Mouse (Mus musculus): Measurements from ENCODE around the gene Obsl1. TPM values are rescaled to one million over a fixed set of nuclear protein-coding genes. Genes with fewer than 3 reads are reported as not detected.

Gene Obsl1
- polyA plus RNA-seq, 1 experiment from 2014 or later, result 17.9 TPM

- H3K9ac ChIP-seq (ENCODE audit: low read length), result no peak overlapping the region
- H3K27me3 ChIP-seq (ENCODE audit: control insufficient read depth, insufficient read depth, low read length), result no peaks in the 10 kb centered on the region
- WGBS, result 50% methylated on average over 9 of the region's 9 CpGs
- ATAC-seq (ENCODE audit: low FRiP score, low TSS enrichment), result peak; percentile 28; the same call in 1 of the 2 replicates
- no peak overlapping the region for H3K4me2 ChIP-seq (replicated peaks; ENCODE audit: low read depth)
- TF ChIP-seq EP300 (optimal IDR thresholded peaks at IDR 0.05), result no peak
- no peak for TF ChIP-seq CTCF (IDR thresholded peaks at IDR 0.05; ENCODE audit: low read depth)
- no peak for DNase-seq (ENCODE audit: low spot score)
- no peak overlapping the region for H3K27ac ChIP-seq (replicated peaks)
- H3K36me3 ChIP-seq (ENCODE audit: control insufficient read depth, insufficient read depth, low read length), result peaks cover 13% of the 10 kb centered on the region; the same call in 1 of the 2 replicates
- H3K4me3 ChIP-seq (ENCODE audit: low read depth, low read length), result no peak overlapping the region
- no peaks in the 10 kb centered on the region for H3K4me1 ChIP-seq (replicated peaks; ENCODE audit: control insufficient read depth, insufficient read depth)
- no peaks in the 10 kb centered on the region for H3K9me3 ChIP-seq (ENCODE audit: control insufficient read depth, low read length)
These were observed 32.4 kb upstream of the Obsl1 start for GRCm38 (mm10) chr1:75538597-75539190.

- H3K4me2 ChIP-seq (replicated peaks; ENCODE audit: low read depth), result no peak overlapping the region
- 76% methylated on average over 2 of the region's 2 CpGs for WGBS
- no peaks in the 10 kb centered on the region for H3K4me1 ChIP-seq (replicated peaks; ENCODE audit: control insufficient read depth, insufficient read depth)
- no peak for DNase-seq (ENCODE audit: low spot score)
- H3K36me3 ChIP-seq (ENCODE audit: control insufficient read depth, insufficient read depth, low read length), result peaks cover 13% of the 10 kb centered on the region; the same call in 1 of the 2 replicates
- H3K27ac ChIP-seq (replicated peaks), result no peak overlapping the region
- no peak overlapping the region for H3K4me3 ChIP-seq (ENCODE audit: low read depth, low read length)
- TF ChIP-seq CTCF (IDR thresholded peaks at IDR 0.05; ENCODE audit: low read depth), result no peak
- no peak for TF ChIP-seq EP300 (optimal IDR thresholded peaks at IDR 0.05)
- no peak overlapping the region for H3K9ac ChIP-seq (ENCODE audit: low read length)
- no peaks in the 10 kb centered on the region for H3K9me3 ChIP-seq (ENCODE audit: control insufficient read depth, low read length)
- no peaks in the 10 kb centered on the region for H3K27me3 ChIP-seq (ENCODE audit: control insufficient read depth, insufficient read depth, low read length)
- ATAC-seq (ENCODE audit: low FRiP score, low TSS enrichment), result no peak
These were observed 31.3 kb upstream of the Obsl1 start for GRCm38 (mm10) chr1:75537587-75537986.

GRCm38 (mm10) chr1:75533325-75534252, 27.3 kb upstream of the Obsl1 start:
- Histone ChIP-seq H3K27me3 (ENCODE audit: control insufficient read depth, insufficient read depth, low read length) (no peaks in the 10 kb centered on the region), H3K9ac (ENCODE audit: low read length) (no peak overlapping the region), H3K36me3 (ENCODE audit: control insufficient read depth, insufficient read depth, low read length) (peaks cover 13% of the 10 kb centered on the region; the same call in 1 of the 2 replicates), H3K4me3 (ENCODE audit: low read depth, low read length) (no peak overlapping the region), H3K4me2 (replicated peaks; ENCODE audit: low read depth) (no peak overlapping the region), H3K9me3 (ENCODE audit: control insufficient read depth, low read length) (no peaks in the 10 kb centered on the region), H3K27ac (replicated peaks) (no peak overlapping the region), H3K4me1 (replicated peaks; ENCODE audit: control insufficient read depth, insufficient read depth) (no peaks in the 10 kb centered on the region)
- no peak for DNase-seq (ENCODE audit: low spot score)
- no peak for TF ChIP-seq EP300 (optimal IDR thresholded peaks at IDR 0.05)
- no peak for TF ChIP-seq CTCF (IDR thresholded peaks at IDR 0.05; ENCODE audit: low read depth)
- 84% methylated on average over 19 of the region's 19 CpGs for WGBS
- ATAC-seq (ENCODE audit: low FRiP score, low TSS enrichment), result 0 out of 2 replicates have a peak, but pooled peaks have one; percentile 13

GRCm38 (mm10) chr1:75532280-75533172, 26.3 kb upstream of the Obsl1 start:
- WGBS, result 90% methylated on average over 19 of the region's 19 CpGs
- Histone ChIP-seq H3K27me3 (ENCODE audit: control insufficient read depth, insufficient read depth, low read length) (no peaks in the 10 kb centered on the region), H3K36me3 (ENCODE audit: control insufficient read depth, insufficient read depth, low read length) (peaks cover 11% of the 10 kb centered on the region), H3K9me3 (ENCODE audit: control insufficient read depth, low read length) (no peaks in the 10 kb centered on the region), H3K4me3 (ENCODE audit: low read depth, low read length) (no peak overlapping the region), H3K4me1 (replicated peaks; ENCODE audit: control insufficient read depth, insufficient read depth) (no peaks in the 10 kb centered on the region), H3K4me2 (replicated peaks; ENCODE audit: low read depth) (no peak overlapping the region), H3K27ac (replicated peaks) (no peak overlapping the region), H3K9ac (ENCODE audit: low read length) (no peak overlapping the region)
- ATAC-seq (ENCODE audit: low FRiP score, low TSS enrichment) (no peak), DNase-seq (ENCODE audit: low spot score) (no peak)
- TF ChIP-seq EP300 (optimal IDR thresholded peaks at IDR 0.05) (no peak), CTCF (IDR thresholded peaks at IDR 0.05; ENCODE audit: low read depth) (no peak)

- TF ChIP-seq CTCF (IDR thresholded peaks at IDR 0.05; ENCODE audit: low read depth), result peak; percentile 67
- no peak for TF ChIP-seq EP300 (optimal IDR thresholded peaks at IDR 0.05)
- Histone ChIP-seq H3K27me3 (ENCODE audit: control insufficient read depth, insufficient read depth, low read length) (no peaks in the 10 kb centered on the region), H3K4me3 (ENCODE audit: low read depth, low read length) (no peak overlapping the region), H3K9ac (ENCODE audit: low read length) (no peak overlapping the region), H3K4me1 (replicated peaks; ENCODE audit: control insufficient read depth, insufficient read depth) (no peaks in the 10 kb centered on the region), H3K27ac (replicated peaks) (no peak overlapping the region), H3K4me2 (replicated peaks; ENCODE audit: low read depth) (no peak overlapping the region), H3K36me3 (ENCODE audit: control insufficient read depth, insufficient read depth, low read length) (peaks cover 5% of the 10 kb centered on the region), H3K9me3 (ENCODE audit: control insufficient read depth, low read length) (no peaks in the 10 kb centered on the region)
- ATAC-seq (ENCODE audit: low FRiP score, low TSS enrichment) (no peak), DNase-seq (ENCODE audit: low spot score) (no peak)
- 55% methylated on average over 4 of the region's 4 CpGs for WGBS
These were observed 24.3 kb upstream of the Obsl1 start for GRCm38 (mm10) chr1:75530546-75530945.
